Mouse (Mus musculus): ENCODE data around the gene Btbd8.

GRCm38 (mm10) chr5:107521897-107522296, 84.1 kb downstream of the Btbd8 start:
- TF ChIP-seq TCF12 (IDR thresholded peaks at IDR 0.05; ENCODE audit: insufficient read depth, poor library complexity, severe bottlenecking): no peak
- no peak for TF ChIP-seq POLR2A (IDR thresholded peaks at IDR 0.05; ENCODE audit: insufficient read length, low read depth)
- TF ChIP-seq USF1 (IDR thresholded peaks at IDR 0.05; ENCODE audit: low read depth): no peak
- no peak for TF ChIP-seq MYOD1 (IDR thresholded peaks at IDR 0.05; ENCODE audit: control insufficient read depth in 1 of 3, insufficient read length in 2 of 3, low read depth in 2 of 3)
- TF ChIP-seq MAX (IDR thresholded peaks at IDR 0.05; ENCODE audit: low read depth): no peak
- no peak for TF ChIP-seq SRF (IDR thresholded peaks at IDR 0.05; ENCODE audit: control insufficient read depth, insufficient read length, low read depth)
- no peak for TF ChIP-seq E2F4 (IDR thresholded peaks at IDR 0.05; ENCODE audit: insufficient read depth)
- TF ChIP-seq REST (IDR thresholded peaks at IDR 0.05; ENCODE audit: insufficient read depth, insufficient read length): no peak
- no peak for TF ChIP-seq MYOG (IDR thresholded peaks at IDR 0.05; ENCODE audit: control insufficient read depth in 1 of 3, insufficient read depth in 1 of 3, insufficient read length in 2 of 3, low read depth in 2 of 3)
- TF ChIP-seq POLR2AphosphoS2 (IDR thresholded peaks at IDR 0.05; ENCODE audit: insufficient read length, low read depth): no peak
